Mouse (Mus musculus) ES-E14 (cell line): Measurements from ENCODE around the gene Fzd10.

Experiments used
- CHD2 ChIP-seq: IDR thresholded peaks from 2 replicates; pipeline ENCODE4 v1.6.1; 2014; ENCODE audit warnings: mild to moderate bottlenecking, low read depth, low read length, inconsistent platforms
- HCFC1 ChIP-seq: IDR thresholded peaks from 2 replicates; pipeline ENCODE4 v1.6.1; 2012; ENCODE audit warnings: low read length, inconsistent platforms, borderline replicate concordance; ENCODE audit not compliant: insufficient read depth
- MAFK ChIP-seq: IDR thresholded peaks from 2 replicates; pipeline ENCODE4 v1.6.1; 2014; ENCODE audit warnings: mild to moderate bottlenecking, low read depth, low read length, inconsistent platforms; ENCODE audit not compliant: insufficient read depth
- ZC3H11A ChIP-seq: IDR thresholded peaks from 2 replicates; pipeline ENCODE4 v1.6.1; 2012; ENCODE audit warnings: low read depth, mild to moderate bottlenecking, inconsistent platforms, low read length, borderline replicate concordance
- ZNF384 ChIP-seq: IDR thresholded peaks from 2 replicates; pipeline ENCODE4 v1.6.1; 2012; ENCODE audit warnings: low read depth, low read length, inconsistent platforms

GRCm38 (mm10) chr5:128646286-128646685, 45.6 kb downstream of the Fzd10 start:
- TF ChIP-seq HCFC1 (no peak), MAFK (no peak), CHD2 (no peak), ZNF384 (no peak), ZC3H11A (no peak)
